Mouse (Mus musculus) limb, embryonic 11.5 days (tissue): ENCODE measurements around the gene Heatr5a. TPM values are rescaled to one million over a fixed set of nuclear protein-coding genes. Genes with fewer than 3 reads are reported as not detected.
A peak's percentile ranks its signal among the peaks of the same experiment; 100 is the strongest.

Experiments used
- ATAC-seq: fragments of 200-750 bp; cut with Nextera tagmentation; 2 replicates; pipeline ENCODE4 v1.8.0; 2017; ENCODE audit warnings: low read depth; ENCODE audit not compliant: insufficient number of reproducible peaks, low FRiP score, low TSS enrichment
- DNase-seq: peaks from one replicate; pipeline ENCODE4 v3.0.0-alpha.2; 2015; ENCODE audit warnings: low spot score
- H3K27ac ChIP-seq: fragments of 300-500 bp; sonication (generic); replicated peaks from 2 replicates; pipeline ENCODE4 v1.5.1; 2014; ENCODE audit warnings: low read depth, mild to moderate bottlenecking, low read length
- H3K27me3 ChIP-seq: fragments of 300-500 bp; sonication (generic); 2 replicates; pipeline ENCODE4 v1.6.1; 2014; ENCODE audit warnings: mild to moderate bottlenecking, low read length, mixed read lengths; ENCODE audit not compliant: control insufficient read depth, insufficient read depth
- H3K36me3 ChIP-seq: fragments of 300-500 bp; sonication (generic); 2 replicates; pipeline ENCODE4 v1.6.1; 2014; ENCODE audit warnings: mild to moderate bottlenecking, low read length, moderate library complexity, mixed read lengths; ENCODE audit not compliant: control insufficient read depth, insufficient read depth
- H3K4me1 ChIP-seq: fragments of 300-500 bp; sonication (generic); 2 replicates; pipeline ENCODE4 v1.6.1; 2014; ENCODE audit warnings: low read length, mixed read lengths; ENCODE audit not compliant: control insufficient read depth, insufficient read depth
- H3K4me2 ChIP-seq: fragments of 300-500 bp; sonication (generic); 2 replicates; pipeline ENCODE4 v1.6.1; 2014; ENCODE audit warnings: low read depth, mild to moderate bottlenecking, moderate library complexity; ENCODE audit not compliant: severe bottlenecking
- H3K4me3 ChIP-seq: fragments of 300-500 bp; sonication (generic); 2 replicates; pipeline ENCODE4 v1.5.1; 2014; ENCODE audit warnings: low read depth, low read length
- H3K9ac ChIP-seq: fragments of 300-500 bp; sonication (generic); 2 replicates; pipeline ENCODE4 v1.6.1; 2014; ENCODE audit warnings: mild to moderate bottlenecking, low read length
- H3K9me3 ChIP-seq: fragments of 300-500 bp; sonication (generic); 2 replicates; pipeline ENCODE4 v1.6.1; 2016; ENCODE audit warnings: low read length; ENCODE audit not compliant: control insufficient read depth
- WGBS: fragments of 180-500 bp; shearing (Covaris S2); extraction: QIAGEN DNeasy Blood & Tissue Kit; methylation state at CpG from one replicate; pipeline ENCODE4 v1.1.7; 2014; 5-methylcytosine and 5-hydroxymethylcytosine counted together
- polyA plus RNA-seq: library from polyadenylated mRNA; unstranded; fragments of >200 nt; fragmentation: Nextera tagmentation; extraction: Ambion mirVana; gene quantifications from 2 replicates; pipeline ENCODE4 v1.2.1, GENCODE M21; 2014

The Heatr5a gene
- 10.6 and 12.6 TPM in 2 replicates for polyA plus RNA-seq

DNA sequence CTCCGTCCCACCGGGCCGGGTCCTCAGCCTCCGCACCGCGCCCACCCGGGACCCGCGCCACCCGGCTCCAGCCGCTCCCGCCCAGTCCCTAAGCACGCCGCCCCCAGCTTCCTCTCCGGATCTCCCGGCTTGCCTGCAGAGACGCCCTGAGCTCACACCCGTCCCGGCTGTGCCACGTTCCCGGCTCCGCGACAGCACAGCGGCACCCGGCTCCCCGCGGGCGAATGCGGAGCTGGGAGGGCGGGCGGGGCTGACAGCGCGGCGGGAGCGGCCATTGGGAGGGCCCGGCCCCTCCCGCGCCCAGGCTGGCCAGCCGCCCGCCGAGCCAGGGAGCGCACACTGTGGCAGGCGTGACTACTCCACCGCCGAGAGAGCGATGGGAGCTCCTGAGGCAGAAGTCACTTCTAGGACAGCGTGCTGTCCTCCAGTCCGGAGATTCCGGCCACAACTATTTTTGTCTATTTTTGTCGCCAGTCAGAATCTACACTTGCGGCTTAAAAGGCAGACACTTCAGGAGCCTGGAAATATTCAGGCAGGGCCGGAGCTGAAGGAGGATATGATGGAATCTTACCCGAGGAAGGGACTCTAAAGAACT lies at the start of gene Heatr5a:
TSS of gene Heatr5a (minus strand) at position 252 of the 595 bp plus-strand sequence.
- WGBS, result 1% methylated on average over 34 of the region's 53 CpGs
- Histone ChIP-seq H3K9me3 (no peaks in the 10 kb centered on the region), H3K4me3 (peak within 1 kb of the TSS; percentile 95), H3K4me1 (no peaks in the 10 kb centered on the region), H3K27ac (peak within 1 kb of the TSS; percentile 76), H3K36me3 (no peaks in the 10 kb centered on the region), H3K9ac (peak within 1 kb of the TSS; percentile 86), H3K27me3 (no peaks in the 10 kb centered on the region), H3K4me2 (peak within 1 kb of the TSS; percentile 62)
- ATAC-seq, result peak; percentile 91
- peak; percentile 88 for DNase-seq

DNA sequence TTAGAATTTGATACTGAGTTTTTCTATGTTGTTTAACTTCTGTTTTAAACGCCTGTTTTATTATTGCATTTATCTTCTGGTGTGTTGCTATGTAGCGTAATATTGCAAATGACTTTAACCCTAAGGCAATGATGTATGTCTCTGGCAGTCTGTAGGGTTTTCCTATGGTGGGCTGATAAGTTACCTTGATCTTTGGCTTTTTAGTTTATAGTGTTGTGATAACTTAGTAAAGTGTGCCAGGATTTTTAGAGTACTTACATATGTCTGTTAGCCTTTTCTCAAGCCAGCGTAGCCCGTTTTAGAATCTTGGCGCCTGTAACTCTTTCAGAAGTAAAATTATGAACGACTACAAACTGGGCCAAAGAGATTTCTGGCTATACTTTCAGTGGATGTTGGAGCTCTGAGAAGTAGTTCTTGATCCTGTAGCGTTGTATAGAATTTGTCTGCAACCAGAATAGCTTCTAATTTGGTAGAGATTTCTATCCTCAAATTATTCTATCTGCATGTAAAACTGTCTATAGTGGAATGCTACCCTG lies 43.4 kb upstream of the Heatr5a start:
- Histone ChIP-seq H3K4me1 (no peaks in the 10 kb centered on the region), H3K4me2 (no peak overlapping the region), H3K36me3 (no peaks in the 10 kb centered on the region), H3K27me3 (no peaks in the 10 kb centered on the region), H3K9ac (no peak overlapping the region), H3K4me3 (no peak overlapping the region), H3K27ac (no peak overlapping the region), H3K9me3 (no peaks in the 10 kb centered on the region)
- DNase-seq (no peak), ATAC-seq (no peak)
- WGBS, result 92% methylated on average over 7 of the region's 7 CpGs

DNA sequence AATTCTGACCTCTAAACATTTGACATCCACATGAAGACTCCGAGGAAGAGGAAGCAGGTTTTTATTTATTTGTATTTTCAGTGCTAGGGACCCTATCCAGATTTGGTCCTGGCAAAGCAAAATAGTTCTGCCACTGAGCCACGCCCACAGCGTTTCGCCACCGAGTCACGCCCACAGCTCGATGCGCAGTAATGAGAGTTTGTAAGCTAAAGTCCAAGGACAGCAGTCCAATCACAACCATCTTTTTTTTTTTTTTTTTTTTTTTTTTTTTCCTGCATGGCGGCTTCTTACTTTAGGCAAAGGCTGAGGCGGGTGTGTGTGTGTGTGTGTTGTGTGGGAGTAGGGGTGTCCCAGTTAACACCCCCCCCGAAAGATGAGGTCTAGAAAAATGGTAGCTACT lies 42.9 kb upstream of the Heatr5a start:
- Histone ChIP-seq H3K4me1 (no peaks in the 10 kb centered on the region), H3K9ac (no peak overlapping the region), H3K4me3 (no peak overlapping the region), H3K27me3 (no peaks in the 10 kb centered on the region), H3K9me3 (no peaks in the 10 kb centered on the region), H3K27ac (no peak overlapping the region), H3K36me3 (no peaks in the 10 kb centered on the region), H3K4me2 (no peak overlapping the region)
- no peak for DNase-seq
- no peak for ATAC-seq
- 83% methylated on average over 11 of the region's 11 CpGs for WGBS

DNA sequence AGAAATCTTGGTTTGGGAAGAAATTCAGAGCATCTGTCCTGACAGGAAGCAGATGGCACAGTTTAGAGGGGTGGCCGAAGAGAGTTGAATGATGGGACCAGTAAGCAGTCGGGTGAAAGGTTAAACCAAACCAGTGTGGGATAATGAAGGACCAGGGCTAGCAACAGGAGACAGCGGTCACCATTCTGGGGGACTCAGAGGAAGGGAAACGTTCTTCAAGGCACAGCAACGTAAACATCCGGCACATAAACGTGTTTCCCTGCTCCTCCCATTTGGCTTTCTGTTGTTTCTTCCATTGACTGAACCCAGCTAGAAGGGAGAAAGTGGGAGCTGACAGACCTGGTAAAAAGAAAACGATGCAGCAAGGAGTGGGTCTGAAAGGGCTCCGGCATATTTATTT lies 42.2 kb upstream of the Heatr5a start:
- no peaks in the 10 kb centered on the region for H3K9me3 ChIP-seq
- no peak overlapping the region for H3K27ac ChIP-seq
- no peaks in the 10 kb centered on the region for H3K27me3 ChIP-seq
- no peak overlapping the region for H3K4me3 ChIP-seq
- no peak for DNase-seq
- H3K9ac ChIP-seq, result no peak overlapping the region
- ATAC-seq, result no peak
- no peak overlapping the region for H3K4me2 ChIP-seq
- WGBS, result 13% methylated on average over 9 of the region's 9 CpGs
- no peaks in the 10 kb centered on the region for H3K36me3 ChIP-seq
- no peaks in the 10 kb centered on the region for H3K4me1 ChIP-seq

DNA sequence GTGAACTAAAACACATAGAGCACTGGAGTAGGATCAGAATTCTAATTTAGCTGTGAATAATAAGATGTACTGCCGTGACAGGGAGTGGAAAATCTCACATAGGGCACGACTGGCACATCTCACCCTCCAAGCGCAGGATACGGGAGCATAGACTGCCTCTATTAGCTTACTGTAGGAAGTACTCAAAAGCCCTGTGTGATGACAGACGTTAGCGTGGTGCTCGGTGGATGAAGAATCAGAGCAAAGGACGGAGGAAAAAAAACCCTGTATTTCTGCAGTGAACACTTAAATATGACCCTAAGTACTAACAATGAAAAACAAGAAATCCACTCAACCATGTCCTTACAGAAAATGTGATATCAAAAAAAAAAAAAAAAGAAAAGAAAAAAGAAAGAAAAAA lies 41.0 kb upstream of the Heatr5a start:
- H3K27me3 ChIP-seq, result no peaks in the 10 kb centered on the region
- H3K4me3 ChIP-seq, result no peak overlapping the region
- no peak overlapping the region for H3K9ac ChIP-seq
- H3K9me3 ChIP-seq, result no peaks in the 10 kb centered on the region
- no peak overlapping the region for H3K4me2 ChIP-seq
- 71% methylated on average over 8 of the region's 8 CpGs for WGBS
- ATAC-seq (no peak), DNase-seq (no peak)
- H3K27ac ChIP-seq, result no peak overlapping the region
- H3K36me3 ChIP-seq, result no peaks in the 10 kb centered on the region
- H3K4me1 ChIP-seq, result no peaks in the 10 kb centered on the region

DNA sequence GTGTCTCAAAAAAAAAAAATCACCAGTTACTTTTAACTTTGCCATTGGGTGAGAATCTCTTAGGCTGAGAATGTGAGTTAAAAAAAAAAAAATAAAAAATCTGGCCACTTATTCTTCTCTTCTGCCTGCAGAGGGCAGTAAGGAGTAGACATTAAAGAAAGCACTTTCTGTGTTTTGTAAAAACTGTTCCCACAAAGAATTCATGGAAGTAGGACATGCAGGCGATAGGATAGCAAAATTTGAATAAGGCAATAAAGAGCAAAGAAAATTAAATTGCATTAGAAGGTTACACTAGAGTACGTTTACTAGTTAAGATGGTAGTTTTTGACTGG lies 39.5 kb upstream of the Heatr5a start:
- WGBS, result 73% methylated on average over 2 of the region's 2 CpGs
- DNase-seq, result no peak

DNA sequence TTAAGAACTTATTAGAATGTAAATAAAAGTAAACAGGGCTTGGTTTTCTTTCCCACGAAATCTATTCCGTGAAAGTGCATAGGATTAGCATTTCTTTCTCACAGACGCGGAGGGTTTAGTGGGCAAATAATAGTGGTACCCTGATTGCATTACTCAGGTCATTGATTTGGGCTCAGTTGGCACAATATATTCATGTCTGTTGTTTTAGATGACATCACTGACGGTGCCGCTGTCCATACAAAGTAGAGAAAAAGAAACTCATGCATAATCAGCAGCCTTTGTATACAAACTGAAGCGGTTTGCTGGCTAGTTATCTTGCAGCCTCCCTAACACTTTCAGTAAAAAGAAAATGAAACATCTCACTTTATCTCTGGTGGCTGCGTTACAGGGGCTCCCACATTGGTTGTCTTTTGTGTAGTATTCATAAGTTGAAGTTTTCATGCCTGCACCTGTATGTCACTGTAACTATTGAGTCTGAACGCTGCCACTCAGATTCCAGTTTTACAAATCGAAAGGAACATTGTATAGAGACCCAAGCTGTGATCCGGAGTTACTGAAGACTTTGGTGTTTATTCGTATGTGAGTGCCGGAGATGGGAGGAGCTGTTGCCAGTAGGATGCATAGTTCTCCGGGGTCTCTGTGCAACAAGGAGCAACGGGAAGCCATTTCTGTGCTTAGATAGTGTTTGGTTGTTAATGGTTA lies 39.0 kb upstream of the Heatr5a start:
- H3K4me2 ChIP-seq, result no peak overlapping the region
- H3K4me3 ChIP-seq, result no peak overlapping the region
- no peaks in the 10 kb centered on the region for H3K4me1 ChIP-seq
- DNase-seq (no peak), ATAC-seq (no peak)
- 76% methylated on average over 15 of the region's 15 CpGs for WGBS
- no peak overlapping the region for H3K27ac ChIP-seq
- H3K9me3 ChIP-seq, result no peaks in the 10 kb centered on the region
- no peaks in the 10 kb centered on the region for H3K27me3 ChIP-seq
- H3K9ac ChIP-seq, result no peak overlapping the region
- no peaks in the 10 kb centered on the region for H3K36me3 ChIP-seq

More for the DNA sequence above, 39.5 kb upstream of the Heatr5a start:
- H3K4me1 ChIP-seq, result no peaks in the 10 kb centered on the region
- H3K4me2 ChIP-seq, result no peak overlapping the region
- ATAC-seq, result no peak
- no peak overlapping the region for H3K4me3 ChIP-seq
- H3K27ac ChIP-seq, result no peak overlapping the region
- H3K36me3 ChIP-seq, result no peaks in the 10 kb centered on the region
- H3K9ac ChIP-seq, result no peak overlapping the region
- H3K27me3 ChIP-seq, result no peaks in the 10 kb centered on the region
- no peaks in the 10 kb centered on the region for H3K9me3 ChIP-seq

DNA sequence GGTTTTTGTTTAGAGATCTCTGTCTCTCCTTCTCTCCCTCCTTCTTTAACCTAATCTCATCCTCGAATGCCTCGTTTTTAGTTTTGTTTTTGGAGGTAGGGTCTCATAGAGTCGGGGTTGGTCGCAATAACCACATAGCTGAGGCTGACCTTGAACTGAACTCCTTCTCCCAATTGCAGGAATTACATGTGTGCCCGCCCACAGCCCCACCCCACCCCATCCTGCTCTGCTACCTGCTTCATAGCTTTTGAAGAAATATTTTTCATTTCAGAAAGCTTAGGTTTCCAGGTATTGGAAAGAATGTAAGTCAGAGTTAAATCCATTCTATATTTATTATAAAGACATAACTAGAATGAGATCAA lies 35.5 kb upstream of the Heatr5a start:
- Histone ChIP-seq H3K4me2 (peak overlapping the region; percentile 68; the same call in 1 of the 2 replicates), H3K27me3 (no peaks in the 10 kb centered on the region), H3K4me3 (peak overlapping the region; percentile 71), H3K36me3 (no peaks in the 10 kb centered on the region), H3K9me3 (no peaks in the 10 kb centered on the region), H3K4me1 (no peaks in the 10 kb centered on the region), H3K9ac (no peak overlapping the region; the same call in 1 of the 2 replicates), H3K27ac (no peak overlapping the region)
- peak; percentile 62; the same call in 1 of the 2 replicates for ATAC-seq
- 53% methylated on average over 5 of the region's 5 CpGs for WGBS
- DNase-seq, result no peak
